Mouse (Mus musculus): ENCODE measurements around the gene Atp1a3.
A peak's percentile ranks its signal among the peaks of the same experiment; 100 is the strongest.

Gene Atp1a3

DNA sequence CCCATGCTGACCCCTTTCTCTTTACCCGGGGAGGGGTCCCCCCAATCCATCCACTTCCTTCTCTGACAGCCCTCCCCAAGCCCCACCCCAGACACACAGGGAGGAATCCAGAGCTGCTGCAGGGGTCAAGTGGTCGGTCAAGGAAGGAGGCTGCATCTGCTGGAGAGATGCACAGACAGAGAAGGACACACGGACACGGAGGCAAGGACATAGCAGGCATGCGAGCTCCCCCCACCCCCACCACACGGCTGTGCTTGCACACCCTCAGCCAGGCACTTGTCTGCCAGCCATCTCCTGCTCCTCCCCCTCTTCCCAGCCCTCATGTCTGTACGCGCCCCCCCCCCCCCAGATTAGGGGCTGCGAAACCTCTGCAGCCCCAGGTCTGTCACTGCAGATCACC lies 952 bp downstream of the Atp1a3 start:
- no peak for DNase-seq (ENCODE audit: low read depth in 1 of 2, low spot score in 2 of 2)

DNA sequence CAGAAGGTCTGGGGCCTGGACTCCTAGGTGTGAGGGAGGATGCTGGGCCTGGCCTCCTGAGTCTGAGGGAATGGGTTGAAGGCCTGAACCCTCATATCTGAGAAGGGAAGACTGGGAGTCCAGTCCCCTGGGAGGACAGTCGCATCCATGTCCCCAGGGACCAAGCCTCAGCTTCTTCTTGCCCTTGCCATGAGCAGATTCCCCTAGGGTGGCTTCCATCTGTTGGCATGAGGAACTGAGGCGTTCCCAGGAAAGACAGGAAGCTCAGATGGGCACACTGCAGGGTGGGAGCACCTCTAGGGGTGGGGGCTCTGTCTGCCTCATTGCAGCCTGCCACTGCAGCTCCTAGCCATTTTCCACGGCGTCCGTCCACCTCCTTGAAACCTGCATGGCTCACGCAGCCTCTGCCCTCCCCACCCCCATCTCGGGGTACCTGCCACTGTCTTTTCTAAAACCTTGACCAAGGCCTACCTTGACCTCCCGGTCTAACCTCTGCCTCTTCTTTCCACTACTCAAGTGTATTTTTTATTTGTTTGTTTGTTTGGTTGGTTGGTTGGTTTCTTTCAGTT lies 1.9 kb downstream of the Atp1a3 start:
- no peak for DNase-seq (ENCODE audit: low read depth in 1 of 2, low spot score in 2 of 2)

DNA sequence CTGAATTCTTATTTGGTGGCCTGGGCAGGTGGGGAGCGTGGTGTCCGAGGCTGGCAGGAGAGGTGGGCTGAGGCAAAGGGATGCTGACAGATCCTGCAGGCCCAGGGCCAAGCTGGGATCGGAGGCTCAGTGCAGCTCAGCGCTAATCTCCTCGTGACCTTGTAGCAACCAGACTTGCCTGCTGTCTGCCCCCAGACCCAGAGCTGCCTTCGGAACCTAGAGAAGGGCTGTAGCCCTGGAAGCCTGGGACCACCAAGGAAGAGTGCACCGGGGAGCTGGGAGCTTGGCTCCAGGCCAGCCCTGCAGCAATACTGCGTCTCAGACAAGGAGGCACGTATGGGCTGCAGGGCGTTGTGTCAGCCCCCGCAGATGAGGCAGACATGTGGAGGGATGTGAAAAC lies 2.5 kb downstream of the Atp1a3 start:
- DNase-seq (ENCODE audit: low read depth in 1 of 2, low spot score in 2 of 2), result no peak

DNA sequence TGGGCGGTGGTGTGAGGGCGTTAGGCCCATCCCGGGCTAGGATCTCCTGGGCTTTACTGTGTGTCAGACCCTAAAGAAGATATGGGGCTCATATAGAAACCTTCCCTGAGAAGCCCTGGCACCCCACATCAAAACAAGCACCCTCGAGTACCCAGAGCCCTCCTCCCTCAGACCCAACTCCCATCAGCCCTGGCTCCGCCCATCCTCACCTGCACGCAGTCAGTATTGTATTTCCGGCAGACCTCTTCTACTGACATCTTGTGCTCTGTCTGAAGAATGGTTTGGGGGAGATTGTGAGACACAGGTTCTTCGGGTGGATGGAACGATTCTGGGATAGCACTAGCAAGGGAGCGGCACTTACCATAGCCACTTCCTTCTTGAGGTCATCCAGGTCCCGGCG lies 5.0 kb downstream of the Atp1a3 start:
- no peak for DNase-seq (ENCODE audit: low read depth in 1 of 2, low spot score in 2 of 2)

DNA sequence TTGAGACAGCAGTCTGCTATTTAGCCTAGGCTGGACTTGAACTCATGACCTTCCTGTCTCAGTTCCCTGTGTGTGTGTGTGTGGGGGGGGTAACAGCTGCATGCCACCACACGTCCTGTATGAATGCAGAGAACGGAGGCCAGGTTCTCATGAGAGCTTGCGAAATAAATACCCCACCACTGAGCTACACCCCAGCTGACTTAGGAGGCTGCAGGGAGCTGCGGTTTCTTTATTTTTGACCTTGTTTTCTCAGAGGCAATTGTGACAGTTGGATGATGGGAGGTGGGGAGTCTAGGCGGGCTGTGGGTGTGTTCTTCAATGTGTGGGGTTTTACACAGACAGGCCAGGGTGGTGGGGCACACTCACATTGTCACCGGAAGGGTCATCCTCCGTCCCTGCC lies 5.5 kb downstream of the Atp1a3 start:
- DNase-seq (ENCODE audit: low read depth in 1 of 2, low spot score in 2 of 2), result peak in 1 of 2 experiments; percentile 56

DNA sequence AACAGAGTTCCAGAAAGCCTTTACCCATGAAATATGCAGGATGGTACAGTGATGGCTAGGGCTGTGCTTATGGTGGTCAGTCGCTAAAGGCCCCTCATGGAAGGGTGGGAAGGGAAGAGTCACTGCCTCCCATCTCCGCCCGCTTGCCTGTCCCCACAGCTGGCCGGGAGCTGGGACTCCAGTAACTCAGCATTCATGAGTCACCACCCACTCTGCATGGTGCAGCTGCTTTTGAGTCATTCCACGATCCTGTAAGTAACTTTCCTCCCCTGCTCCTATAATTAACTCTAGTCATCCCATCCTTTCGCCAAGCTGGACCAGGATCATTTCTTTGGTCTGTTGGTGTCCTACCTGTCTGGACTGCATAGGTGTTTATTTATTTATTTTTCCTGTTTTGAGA lies 12.7 kb downstream of the Atp1a3 start:
- no peak for DNase-seq (ENCODE audit: low read depth in 1 of 2, low spot score in 2 of 2)

DNA sequence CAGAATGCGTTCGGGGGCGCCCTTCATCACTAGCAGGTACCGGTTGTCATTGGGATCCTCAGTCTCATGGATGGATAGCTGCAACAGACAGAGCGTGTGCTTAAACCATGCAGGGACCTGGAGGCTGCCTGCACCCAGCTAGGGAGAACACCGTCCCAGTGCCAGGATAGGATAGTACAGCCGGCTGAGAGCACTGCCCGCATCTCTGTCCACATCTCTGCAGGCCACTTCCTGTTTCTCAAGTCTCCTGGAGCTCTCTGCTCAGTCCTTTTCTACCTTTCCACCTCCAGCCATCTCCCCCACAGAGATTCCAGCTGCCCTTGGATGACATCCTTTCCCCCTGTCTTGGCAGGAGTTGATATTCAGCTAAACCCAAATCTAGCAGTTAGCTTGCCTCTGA lies 15.3 kb downstream of the Atp1a3 start:
- DNase-seq (ENCODE audit: low read depth in 1 of 2, low spot score in 2 of 2), result no peak

DNA sequence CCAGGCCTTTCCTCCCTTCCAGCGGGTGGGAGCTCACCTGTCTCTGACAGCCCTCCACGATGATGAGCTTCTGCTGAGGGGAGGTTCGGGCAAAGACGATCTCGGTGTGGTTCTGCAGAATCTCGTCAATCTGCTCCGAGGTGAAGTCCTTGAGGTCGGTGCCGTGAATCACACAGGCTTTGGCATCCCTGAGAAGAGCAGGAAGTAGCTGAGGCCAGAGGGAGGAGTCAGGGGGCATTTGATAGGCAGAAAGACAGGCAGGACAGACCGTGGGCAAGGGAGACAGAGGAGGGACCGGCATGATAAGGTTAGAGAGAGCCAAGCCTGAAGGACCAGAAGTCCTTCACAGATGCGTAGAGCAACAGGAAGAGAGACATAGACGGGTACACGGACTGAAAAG lies 17.8 kb downstream of the Atp1a3 start:
- no peak for DNase-seq (ENCODE audit: low read depth in 1 of 2, low spot score in 2 of 2)

DNA sequence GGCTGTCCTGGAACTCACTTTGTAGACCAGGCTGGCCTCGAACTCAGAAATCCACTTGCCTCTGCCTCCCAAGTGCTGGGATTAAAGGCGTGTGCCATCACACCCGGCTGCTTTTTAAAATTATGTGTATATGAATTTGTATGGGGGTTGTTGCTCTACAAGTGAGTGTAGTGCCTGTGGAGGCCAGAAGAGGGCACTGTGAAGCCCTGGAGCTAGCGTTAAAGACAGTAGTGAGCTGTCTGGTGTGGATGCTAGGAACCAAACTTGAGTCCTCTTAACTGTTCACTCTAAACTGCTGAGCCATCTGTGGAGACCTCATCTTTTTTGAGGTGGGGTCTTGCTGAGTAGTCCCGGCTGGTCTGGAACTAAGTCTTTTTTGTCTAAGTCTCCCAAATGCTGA lies 20.0 kb downstream of the Atp1a3 start:
- no peak for DNase-seq (ENCODE audit: low read depth in 1 of 2, low spot score in 2 of 2)

DNA sequence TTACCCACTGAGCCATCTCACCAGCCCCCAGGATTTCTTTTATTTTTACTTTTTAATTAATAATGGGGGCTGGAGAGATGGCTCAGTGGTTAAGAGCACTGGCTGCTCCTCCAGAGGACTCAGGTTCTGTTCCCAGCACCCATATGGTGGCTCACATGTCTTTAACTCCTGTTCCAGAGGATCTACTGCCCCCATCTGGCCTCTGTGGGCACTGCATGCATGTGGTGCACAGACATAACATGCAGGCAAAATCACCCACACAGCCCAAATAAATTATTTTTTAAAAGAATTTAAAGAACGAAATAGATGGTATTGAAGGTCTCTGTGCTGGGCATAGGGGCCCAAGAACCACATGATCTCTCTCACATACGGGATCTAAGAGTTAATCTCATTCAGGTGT lies 21.5 kb downstream of the Atp1a3 start:
- DNase-seq (ENCODE audit: low read depth in 1 of 2, low spot score in 2 of 2), result no peak

DNA sequence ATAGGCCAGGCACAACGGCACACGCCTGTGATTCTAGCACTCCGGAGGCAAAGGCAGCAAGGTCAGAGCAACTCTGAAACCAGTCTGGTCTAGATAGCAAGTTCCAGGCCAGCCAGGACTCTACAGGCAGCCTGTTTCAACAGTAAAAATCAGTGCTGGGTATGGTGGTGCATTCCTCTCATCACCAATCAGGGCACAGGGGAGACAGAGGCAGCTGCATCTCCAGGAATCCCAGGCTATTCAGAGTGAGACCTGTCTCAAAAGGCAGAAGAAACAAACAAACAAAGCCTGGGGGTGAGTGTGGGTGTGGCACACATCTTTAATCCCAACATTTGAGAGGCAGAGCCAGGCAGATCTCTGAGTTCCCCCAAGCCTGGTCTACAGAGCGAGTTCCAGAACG lies 22.4 kb downstream of the Atp1a3 start:
- DNase-seq (ENCODE audit: low read depth in 1 of 2, low spot score in 2 of 2), result no peak

DNA sequence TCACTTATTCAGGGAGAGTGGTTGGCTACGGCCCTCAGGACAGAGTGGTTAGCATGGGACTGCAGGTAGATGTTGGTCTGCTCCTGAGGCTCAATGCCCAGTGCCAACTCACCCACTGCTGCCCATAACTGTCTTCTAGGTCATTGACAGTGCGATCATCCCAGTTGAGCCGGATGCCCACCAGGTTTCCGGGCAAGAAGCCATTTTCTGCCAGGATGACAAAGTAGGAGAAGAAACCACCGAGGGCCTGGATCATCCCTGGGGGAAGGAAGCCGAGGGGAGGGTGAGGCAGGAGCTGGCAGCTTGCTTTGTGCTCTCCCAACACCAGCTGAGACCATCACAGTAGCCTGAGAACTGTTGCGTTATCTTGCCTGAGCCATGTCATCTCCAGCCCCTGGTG lies 25.3 kb downstream of the Atp1a3 start:
- no peak for DNase-seq (ENCODE audit: low read depth in 1 of 2, low spot score in 2 of 2)

DNA sequence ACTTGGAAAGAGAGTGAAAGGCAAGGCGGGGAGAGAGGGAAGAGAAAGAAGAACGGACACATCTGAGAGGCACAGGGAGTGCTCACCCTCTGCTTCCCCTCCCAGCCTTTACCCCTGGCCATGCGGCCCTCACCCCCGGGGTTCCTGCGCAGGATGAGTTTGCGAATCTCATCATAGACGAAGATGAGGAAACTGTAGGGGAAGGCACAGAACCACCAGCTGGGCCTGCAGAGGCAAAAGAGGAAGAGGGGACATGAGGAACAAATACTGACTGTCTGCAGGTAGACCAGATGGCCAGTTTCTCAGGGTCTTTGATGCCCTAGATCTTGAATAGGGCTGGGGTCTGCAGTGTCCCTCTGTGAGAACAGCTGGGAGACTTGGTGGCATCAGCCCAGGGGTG lies 27.0 kb downstream of the Atp1a3 start:
- DNase-seq (ENCODE audit: low read depth in 1 of 2, low spot score in 2 of 2), result peak; percentile 48 to 63

DNA sequence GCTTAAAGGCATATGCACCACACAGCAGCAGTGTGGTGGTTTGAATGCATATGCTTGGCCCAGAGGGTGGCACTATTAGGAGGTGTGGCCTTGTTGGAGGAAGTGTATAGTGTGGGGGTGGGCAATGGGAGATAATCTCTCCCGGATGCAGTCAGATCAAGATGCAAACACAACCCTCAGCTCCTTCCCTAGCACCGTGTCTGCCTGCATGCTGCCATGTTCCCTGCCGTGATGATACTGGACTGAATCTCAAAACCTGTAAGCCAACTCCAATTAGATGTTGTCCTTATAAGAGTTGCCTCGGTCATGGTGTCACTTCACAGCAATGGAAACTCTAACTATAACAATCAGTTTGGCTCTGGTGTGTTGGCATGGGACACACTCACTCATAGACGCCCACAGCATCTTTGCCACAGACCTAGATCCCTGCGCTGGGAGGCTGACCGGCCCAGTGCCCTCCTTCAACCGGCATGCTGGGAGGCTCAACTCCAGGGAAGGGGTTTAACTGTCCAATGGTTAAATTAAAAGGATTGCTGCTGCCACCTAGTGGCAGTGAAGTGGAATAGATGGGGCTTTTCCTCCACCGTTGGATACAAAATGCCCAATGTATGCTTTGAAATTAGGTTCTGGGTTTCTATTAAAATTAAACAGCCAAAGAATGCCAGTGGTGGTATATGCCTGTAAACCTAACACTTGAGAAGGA lies 30.7 kb downstream of the Atp1a3 start:
- DNase-seq (ENCODE audit: low read depth in 1 of 2, low spot score in 2 of 2), result no peak

DNA sequence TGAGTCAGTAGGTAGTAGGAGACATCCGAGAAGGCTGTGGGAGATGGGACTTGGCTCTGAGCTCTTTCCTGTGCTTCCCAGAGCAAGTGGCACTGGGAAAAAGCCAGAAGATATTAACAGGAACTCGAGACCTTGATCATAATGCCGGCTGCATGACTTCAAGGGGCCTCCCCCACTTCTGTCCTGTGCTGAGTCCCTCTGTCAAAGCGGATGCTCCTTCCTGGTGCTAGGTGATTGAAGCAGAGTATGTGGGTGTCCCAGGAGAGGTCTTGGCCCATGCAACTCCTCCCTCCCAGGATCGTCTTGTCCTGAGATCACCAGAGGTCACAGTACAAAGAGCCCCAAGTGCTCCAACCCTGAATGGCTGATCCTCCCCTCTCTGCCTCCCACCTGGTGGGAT lies 31.9 kb downstream of the Atp1a3 start:
- no peak for DNase-seq (ENCODE audit: low read depth in 1 of 2, low spot score in 2 of 2)

DNA sequence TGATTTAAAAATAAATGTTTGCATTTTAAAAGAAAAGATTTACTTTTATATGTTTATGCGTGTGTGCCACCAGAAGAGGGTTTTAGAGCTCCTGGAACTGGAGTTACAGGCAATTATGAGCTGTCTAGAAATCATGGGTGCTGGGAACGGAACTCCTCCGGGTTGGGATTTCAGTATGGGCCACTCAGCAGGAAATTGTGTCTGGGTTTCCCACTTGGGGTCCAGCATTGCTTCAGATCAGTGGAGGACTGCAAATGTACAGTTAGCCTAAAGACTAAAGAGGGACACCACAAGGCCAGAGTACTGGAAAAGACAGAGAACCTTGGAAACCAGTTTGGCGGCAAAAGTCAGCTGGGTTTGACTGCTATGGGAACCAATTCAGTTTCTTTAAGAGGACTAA lies 32.5 kb downstream of the Atp1a3 start:
- no peak for DNase-seq (ENCODE audit: low read depth in 1 of 2, low spot score in 2 of 2)

DNA sequence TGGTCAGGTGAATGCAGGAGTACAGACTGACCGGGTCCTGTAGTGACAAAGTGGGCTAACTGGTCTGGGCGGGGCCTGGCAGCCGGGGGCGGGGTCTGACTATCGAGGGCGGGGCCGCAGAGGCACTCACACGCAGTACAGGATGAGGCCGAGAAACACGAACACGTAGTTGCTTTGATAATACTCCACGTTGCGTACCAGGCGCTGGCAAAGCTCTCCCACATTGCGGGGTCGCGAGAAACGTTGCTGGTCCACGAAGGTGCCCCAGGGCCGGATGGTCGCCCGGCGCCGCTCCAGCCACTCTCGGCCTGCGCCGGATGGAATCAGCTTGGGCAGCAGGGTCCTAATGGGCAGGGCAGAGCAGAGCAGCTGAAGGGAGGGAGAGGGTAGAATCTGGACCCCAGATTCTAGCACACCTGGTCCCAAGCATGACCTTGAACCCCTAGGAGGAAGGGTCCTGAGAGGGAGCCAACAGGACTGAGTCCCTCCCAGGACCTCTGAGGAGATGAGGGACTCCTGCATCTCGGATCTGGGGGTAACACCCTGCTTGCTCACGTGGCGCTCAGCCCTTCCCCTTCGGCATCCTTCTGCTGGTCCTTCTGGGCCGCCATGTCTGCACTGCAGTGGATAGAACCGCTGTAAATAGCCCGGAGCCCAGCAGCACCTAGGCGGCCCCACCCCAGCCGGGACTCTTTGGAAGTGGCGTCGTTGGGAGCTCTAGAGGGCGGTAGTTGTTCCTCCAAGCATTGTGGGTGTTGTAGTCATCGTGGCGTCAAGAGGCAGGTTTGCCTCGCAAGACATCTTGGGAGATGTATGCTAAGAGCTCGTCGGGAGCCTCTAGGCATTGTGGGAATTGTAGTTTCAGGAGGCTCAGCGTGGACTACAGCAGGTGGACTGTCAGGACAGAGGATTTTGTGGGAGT lies 33.5 kb downstream of the Atp1a3 start, which contains the start of gene Rabac1:
Gene Rabac1, minus strand, starts transcription at position 783 of the 922 bp plus-strand sequence.
- DNase-seq (ENCODE audit: low read depth in 1 of 2, low spot score in 2 of 2), result peak; percentile 64 to 73

DNA sequence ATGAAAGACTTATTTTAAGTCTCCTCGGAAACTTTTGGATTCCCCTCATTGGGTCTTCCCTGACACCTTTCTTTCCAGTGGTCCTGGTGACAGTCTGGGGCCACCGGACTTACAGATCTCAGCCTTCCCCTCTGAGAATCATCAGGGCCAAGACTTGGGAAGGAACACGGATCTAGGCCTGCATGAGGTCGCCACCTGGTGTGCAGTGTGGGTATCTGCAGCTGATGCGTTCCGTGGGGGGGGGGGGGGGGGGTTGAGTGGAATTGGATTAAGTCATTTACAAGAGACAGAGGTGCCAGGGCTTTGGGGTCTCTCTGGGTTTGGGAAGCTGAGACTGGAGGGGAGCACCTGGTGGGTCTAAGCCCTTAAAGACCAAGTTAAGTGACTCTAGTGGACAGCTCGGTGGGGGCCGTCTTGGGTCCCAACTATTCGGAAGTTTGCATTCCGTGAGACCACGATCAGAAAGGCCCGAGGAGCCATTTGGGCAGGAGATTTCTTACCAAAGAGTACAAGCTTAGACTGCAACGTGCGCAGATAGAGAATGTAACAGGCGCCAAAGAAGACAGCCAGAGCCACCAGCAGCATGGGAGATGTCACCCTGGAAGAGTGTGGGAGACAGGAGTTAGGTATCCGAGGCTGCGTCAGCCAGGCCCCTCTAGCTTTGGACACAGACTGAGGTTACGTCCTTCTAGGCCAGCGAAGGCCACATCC lies 34.3 kb downstream of the Atp1a3 start:
- no peak for DNase-seq (ENCODE audit: low read depth in 1 of 2, low spot score in 2 of 2)

DNA sequence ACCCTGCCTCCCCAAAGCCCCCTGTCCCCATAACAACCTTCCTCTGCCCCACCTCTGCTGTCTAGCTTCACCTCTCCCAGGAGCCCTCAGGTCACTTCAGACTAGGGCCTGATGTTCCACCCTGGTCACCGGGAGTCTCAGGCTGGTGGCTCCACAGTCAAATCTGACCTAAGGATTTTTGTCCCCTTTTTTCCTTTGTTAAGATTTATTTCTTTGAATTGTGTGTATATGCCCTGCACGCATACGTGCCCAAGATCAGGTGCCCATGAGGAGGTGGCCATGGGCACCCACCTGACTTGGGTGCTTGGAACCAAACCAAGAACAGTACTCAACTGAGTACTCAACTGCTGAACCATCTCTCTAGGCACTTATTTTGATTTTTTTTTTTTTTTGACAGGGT lies 35.4 kb downstream of the Atp1a3 start:
- no peak for DNase-seq (ENCODE audit: low read depth in 1 of 2, low spot score in 2 of 2)

DNA sequence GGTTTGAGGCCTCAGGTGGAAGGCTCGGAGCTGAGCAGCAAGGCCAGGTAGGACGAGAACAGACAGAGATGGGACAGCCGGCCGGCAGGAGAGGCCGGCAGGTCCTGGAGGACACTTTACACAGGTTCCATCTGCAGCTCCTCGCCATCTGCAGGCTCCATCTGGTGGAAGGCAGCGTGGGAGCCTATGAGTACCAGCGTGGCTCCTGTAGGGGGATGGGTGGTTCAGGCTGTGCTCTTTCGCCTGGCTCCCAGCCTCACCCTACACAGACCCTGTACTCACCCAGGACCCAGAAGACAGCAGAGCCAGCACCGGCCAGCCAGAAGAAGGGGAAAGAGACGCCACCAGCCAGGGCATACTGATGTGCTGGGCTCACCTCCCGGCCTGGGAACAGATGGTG lies 36.0 kb downstream of the Atp1a3 start:
- DNase-seq (ENCODE audit: low read depth in 1 of 2, low spot score in 2 of 2), result no peak

DNA sequence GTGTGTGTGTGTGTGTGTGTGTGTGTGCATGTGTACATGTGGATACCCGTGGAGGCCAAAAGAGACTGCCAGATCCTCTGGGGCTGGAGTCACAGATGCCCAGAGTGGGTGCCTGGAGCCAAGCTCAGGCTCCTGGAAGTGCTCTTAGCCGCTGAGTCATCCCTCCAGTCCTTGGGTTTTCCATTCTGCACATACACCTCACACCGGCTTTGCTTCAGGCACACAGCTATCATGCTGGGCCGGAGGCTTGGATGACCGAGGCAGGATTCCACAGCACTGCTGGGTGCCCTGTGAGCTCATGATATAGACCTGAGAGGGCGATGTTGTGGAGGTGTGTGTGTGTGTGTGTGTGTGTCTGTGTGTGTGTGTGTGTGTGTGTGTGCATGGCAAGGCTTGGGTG lies 37.3 kb downstream of the Atp1a3 start:
- DNase-seq (ENCODE audit: low read depth in 1 of 2, low spot score in 2 of 2), result no peak

DNA sequence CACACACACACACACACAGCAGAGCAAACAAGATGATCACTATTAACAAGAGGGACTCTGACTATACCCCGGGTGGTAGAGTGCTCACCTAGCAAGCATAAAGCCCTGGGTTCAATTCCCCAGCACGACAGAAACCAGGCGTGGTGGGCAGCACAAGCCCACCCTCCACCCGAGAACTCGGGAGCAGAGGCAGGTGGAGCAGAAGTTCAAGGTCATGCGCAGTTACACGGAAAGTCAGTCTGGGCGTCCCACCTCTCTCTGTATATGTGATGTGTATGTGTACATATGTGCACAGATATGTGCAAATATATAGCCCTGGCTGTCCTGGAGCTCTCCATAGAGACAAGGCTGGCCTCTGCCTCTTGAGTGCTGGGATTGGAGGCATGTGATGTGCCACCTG lies 37.8 kb downstream of the Atp1a3 start:
- no peak for DNase-seq (ENCODE audit: low read depth in 1 of 2, low spot score in 2 of 2)

All from monocyte, adult 2 months (primary cell).